Mouse (Mus musculus): Measurements from ENCODE around the gene Itgam.

Gene Itgam

DNA sequence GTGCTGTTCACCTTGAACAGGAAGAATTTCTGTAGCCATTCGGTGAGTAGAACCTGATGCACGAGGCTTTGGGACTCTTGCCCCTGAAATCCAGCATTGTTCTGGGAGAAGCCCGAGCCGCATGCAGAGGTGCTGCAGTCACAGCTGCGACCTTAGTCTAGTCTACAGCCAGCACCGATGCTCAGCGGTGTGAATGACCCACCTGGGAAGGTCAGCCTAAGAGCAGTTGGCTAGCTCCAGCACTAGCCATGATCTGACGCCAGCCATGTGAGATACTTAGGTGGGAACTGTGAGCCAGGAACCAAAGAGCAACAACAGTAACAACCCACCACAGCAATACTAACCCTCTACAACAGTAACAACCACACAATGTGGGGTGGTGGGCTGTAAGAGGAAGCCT lies 4.6 kb upstream of the Itgam start:
- DNase-seq (ENCODE audit: low spot score in 2 of 2), result no peak

DNA sequence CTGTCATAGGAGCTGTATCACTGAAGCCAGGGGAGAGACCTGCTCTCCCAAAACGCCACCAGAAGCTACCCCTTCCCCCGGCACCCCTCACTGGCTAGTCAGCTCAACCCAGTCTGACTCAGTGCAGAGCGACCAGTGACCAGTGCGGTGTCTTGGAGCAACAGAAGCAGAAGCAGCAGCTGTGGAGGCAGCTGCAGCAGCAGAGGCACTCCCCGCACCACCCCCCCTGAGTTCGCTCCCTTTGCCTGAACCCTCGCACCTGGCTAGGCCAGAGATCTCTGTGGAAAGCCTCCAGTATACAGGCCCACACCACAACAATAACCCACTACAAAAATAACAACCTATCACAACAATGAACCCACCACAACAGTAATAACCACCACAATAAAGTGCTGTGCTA lies 3.9 kb upstream of the Itgam start:
- DNase-seq (ENCODE audit: low spot score in 2 of 2), result peak; percentile 34 to 46

DNA sequence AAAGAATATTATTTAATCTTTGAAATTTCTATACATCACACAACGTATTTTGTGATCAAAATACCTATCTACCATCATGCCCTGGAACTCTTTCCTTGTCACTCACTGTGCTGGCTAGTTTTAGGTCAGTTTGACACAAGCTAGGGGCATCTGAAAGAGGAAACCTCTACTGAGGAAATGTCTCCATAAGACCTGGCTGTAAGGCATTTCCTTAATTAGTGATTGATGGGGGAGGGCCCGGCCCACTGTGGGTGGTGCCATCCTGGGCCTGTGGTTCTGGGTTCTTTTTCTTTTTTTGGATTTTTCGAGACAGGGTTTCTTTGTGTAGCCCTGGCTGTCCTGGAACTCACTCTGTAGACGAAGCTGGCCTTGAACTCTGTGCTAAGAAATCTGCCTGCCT lies 3.3 kb upstream of the Itgam start:
- DNase-seq (ENCODE audit: low spot score in 2 of 2), result no peak

DNA sequence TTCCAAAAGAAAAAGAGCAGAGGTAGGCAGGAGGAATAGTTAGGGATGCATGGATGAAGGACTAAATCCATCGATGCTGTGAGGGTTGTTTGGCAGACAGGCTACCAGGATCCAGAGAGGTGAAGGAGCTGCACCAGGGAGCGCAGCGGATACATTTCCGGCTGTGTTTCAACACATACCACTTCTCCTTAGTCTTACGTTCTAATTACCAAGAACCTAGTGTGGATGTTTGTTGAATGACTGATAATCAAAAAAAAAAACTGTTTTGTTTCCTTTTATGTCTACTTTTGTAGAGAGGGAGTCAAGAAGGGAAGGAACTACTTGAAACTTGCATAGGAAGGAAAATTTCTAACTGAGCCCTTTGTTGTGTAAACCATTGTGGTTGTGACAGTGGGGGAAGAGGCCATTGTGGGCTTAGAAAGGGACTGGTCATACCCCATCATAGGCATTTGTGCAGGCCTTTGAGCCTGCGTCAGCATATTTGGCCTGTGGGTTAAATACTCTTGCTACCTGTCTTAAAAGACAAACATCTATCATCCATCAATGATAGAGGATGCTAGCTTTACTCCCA lies 856 bp downstream of the Itgam start:
- DNase-seq (ENCODE audit: low spot score in 2 of 2), result no peak

DNA sequence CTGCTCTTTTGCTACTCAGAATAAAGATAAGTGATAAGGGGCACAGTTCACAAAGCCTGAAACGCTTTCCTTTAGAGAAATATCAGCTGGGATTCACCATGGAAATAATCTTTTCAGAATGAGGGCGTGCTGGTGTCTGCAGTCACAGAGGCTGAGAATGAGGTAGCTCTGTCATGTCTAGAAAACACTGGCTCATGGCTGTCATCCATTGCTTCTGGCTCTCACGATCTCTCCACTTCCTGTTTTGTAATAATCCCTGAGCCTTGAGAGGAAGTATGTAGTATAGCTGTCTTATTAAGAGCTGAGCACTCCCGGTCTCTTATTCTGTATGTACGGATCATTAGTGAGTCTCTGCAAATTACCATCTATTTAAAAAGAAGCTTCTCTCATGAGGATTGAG lies 3.1 kb downstream of the Itgam start:
- no peak for DNase-seq (ENCODE audit: low spot score in 2 of 2)

DNA sequence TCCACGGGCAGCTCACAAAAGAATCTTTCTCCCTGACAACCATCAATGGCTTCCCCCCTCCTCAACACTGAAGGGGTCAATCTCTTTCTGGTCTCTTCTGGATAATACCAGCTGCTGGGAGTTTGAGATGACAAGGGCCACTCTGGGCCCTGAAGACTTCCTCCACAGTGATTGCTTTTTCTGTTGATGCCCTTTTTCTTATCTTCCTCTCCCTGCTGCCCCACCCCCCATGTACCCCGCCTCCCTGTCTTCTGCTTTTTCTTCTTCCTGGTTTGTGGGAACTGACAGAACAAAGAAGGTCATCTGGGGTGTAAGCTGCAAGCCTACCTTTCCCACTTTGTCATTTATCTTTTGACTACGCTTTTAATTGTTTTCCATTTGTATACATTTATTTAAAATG lies 5.4 kb downstream of the Itgam start:
- peak; percentile 62 for DNase-seq (ENCODE audit: low spot score in 2 of 2)

DNA sequence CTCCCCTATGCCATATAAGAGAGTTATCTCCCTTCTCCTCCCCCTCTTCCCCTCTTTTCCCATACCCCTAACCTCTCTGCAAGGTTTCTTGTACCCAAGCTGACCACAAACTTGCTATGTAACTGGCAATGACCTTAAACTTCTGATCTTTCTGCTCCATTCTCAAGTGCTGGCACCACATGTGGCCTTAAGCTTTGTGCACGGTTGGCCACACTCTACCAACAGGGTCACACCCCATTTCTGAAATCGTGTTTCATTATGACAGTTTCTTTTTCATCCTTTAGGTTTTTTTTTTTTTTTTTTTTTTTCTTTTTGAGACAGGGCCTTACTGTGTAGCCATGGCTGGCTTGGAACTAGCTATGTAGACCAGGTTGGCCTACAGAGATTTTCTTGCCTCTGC lies 7.4 kb downstream of the Itgam start:
- no peak for DNase-seq (ENCODE audit: low spot score in 2 of 2)

DNA sequence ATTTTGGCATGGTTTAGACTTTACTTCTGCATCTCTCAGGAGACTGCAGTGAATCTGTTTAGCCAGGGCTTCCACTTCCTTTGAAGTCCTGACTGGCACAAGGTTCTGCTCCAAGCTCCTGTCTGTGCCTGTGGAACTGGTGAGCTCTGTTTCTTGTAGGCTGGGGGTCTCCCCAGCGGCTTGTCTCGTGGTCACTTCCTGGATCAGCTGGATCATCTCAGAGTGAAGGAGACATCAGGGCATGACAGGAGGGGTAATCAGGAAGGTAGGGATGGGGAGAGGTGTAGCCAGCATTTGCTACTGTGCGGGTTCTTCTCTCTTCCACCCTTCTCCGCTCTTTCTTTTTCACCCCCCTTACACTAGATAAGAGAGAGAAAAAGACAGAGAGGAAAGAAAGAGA lies 9.4 kb downstream of the Itgam start:
- no peak for DNase-seq (ENCODE audit: low spot score in 2 of 2)

DNA sequence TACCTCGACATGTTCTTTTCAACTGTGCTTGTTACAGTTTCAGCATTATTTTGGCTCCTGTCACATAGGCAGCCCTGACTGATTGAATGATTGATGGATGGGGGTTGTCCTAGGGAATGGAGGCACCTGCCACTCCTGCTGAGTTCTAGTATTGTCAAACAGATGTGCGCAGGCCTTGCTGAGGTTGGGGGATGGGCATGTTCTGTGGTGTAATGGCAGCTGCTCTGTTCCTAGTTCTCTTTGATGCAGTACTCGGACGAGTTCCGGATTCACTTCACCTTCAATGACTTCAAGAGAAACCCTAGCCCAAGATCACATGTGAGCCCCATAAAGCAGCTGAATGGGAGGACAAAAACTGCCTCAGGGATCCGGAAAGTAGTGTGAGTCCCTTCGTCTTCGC lies 17.6 kb downstream of the Itgam start:
- DNase-seq (ENCODE audit: low spot score in 2 of 2), result no peak

DNA sequence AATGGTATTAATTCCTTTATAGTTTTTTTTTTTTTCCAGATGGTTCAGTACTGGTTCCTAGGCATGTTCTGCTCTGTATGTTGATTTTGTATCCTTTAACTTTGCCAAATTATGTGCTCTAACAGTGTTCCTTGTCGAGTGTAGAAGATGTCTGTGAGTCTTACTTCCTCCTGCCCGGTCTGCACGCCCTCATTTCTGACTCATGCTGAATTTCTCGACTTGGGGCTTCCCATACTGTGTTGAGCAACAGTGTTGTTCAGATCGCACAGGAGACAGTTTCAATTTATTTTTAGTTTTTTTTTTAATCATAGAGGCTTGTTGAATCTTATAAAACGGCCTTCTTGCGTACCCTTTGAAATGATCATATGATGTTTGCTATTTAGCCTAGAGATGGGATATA lies 26.7 kb downstream of the Itgam start:
- peak in 1 of 2 experiments; percentile 32 for DNase-seq (ENCODE audit: low spot score in 2 of 2)

DNA sequence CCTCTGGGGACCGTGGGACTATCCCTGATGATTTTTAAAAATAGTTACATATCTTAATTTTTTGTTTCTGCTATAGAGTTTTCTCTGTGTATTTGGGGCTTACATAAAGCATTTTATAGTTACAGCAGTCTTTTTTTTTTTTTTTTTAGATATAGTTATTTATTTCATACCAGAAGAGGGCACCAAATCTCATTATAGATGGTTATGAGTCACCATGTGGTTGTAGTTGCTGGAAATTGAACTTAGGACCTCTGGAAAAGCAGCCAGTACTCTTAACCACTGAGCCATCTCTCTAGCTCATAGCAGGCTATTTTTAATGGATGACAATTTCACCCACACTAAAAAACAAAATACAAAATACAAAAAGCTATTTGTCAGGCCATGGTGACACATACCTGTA lies 35.7 kb downstream of the Itgam start:
- DNase-seq (ENCODE audit: low spot score in 2 of 2), result no peak

DNA sequence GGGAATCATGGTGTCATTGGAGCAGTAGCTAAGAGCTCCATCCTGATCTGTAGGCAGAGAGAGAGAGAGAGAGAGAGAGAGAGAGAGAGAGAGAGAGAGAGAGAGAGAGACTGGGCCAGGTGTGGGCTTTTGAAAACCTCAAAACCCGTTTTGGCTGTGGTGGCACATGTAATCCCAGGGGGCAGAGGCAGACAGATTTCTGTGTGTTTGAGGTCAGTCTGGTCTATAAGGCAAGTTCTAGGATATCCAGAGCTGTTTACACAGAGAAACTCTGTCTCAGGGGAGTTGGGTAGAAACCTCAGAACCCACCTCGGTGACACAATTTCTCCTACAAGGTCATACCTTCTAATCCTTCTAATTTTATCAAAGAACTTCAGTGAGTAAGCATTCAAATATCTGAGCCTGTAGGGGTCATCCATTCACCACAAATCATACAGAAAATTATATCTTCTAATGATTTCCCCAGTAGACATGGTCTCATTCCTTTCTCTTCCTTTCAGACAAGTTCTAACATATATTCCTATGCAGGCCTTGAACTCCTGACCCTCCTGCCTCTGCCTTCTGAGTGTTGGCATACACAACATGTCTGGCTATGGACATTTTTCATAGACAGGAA lies 38.4 kb downstream of the Itgam start:
- DNase-seq (ENCODE audit: low spot score in 2 of 2), result peak; percentile 36 to 40

DNA sequence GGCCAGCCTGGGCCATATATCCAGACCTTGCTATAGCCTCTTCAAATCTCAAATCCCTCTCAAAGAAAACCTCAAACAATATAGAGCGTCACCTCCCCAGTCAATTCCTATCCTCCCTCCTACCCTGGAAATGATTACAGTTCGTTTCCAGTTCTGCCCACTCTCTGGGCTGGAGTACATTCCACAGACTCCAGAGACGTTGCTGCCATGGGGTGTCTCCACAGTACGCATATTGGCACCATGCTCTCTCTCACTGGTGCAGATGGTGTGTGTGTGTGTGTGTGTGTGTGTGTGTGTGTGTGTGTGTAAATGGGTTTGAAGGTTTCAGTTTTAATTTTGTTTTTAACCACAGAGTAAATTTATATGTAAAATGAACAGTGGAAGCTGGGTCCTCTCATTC lies 42.8 kb downstream of the Itgam start:
- DNase-seq (ENCODE audit: low spot score in 2 of 2), result peak; percentile 31 to 55

DNA sequence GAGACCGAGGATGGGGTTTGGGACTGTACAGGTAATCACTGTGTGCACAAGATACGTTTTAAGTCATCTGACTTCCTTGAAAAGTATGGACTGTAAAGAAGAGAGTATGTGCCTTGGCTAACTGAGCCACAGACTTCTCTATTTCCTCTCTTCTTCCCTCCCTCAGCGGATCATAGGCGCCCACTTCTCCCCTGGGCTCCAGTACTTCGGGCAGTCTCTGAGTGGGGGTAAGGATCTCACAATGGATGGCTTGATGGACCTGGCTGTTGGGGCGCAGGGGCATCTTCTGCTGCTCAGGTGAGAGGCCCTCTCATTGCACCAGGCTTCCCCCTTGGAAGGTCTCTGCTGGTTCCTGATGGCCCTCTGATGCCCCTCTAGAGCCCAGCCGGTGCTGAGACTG lies 45.0 kb downstream of the Itgam start:
- no peak for DNase-seq (ENCODE audit: low spot score in 2 of 2)

DNA sequence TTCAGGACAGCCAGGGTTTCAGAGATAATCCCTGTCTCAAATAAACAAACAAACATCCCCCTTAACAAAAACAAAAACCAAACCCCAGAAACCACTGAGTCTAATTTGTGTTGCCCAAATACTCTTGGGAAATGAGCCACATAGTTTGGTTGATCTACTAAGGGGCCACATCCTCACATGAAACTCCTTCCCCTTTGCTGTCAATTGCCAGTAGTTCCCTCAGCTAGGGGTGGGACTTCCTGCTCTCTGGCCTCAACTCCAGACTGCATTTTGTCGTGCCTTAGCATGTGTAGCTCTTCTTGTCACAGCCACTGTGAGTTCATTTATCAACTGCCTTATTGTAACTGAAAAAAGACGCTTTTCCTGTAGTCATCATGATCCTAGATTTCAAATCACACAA lies 47.9 kb downstream of the Itgam start:
- DNase-seq (ENCODE audit: low spot score in 2 of 2), result no peak

DNA sequence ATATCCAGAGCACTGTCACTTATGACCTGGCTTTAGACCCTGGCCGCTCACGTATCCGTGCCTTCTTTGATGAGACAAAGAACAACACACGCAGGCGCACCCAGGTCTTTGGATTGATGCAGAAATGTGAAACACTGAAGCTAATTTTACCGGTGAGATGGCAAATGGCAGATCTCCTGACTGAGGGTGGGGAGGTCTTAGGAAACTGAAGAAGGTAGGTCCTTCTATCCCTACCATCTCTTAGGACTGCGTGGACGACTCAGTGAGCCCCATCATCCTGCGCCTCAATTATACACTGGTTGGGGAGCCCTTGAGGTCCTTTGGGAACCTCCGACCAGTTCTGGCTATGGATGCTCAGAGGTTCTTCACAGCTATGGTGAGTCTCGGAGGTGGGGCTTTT lies 49.7 kb downstream of the Itgam start:
- no peak for DNase-seq (ENCODE audit: low spot score in 2 of 2)

DNA sequence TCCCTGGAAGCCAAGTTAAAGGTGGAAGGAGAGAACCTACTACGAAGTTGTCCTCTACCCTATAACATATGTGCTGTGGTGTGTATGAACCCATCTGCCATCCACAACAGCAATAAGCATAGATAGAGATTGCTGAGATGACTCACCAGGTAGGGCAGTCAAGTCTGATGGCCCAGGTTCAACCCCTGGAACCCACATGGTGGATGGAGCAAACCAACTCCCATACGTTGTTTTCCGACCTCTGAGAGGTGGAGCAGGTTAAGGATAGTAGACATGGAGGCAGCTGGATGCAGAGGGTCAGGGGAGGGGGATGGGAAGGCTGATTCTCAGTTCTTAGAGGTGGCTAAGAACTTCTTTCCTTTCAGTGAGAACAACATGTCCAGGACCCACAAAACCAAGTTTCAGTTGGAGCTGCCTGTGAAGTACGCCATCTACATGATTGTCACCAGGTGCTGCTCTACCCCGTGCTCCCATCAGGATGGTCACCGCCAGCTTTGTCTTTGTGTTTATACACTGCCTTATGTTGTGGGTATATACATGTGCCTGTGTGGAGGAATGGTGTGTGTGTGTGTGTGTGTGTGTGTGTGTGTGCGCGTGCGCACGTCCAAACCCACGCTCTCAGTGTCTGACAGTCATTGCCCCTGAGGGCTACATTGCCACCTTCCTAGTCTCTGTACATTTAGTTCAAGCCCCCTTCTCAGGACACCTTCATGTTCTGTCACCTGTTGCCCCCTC lies 52.1 kb downstream of the Itgam start:
- DNase-seq (ENCODE audit: low spot score in 2 of 2), result no peak

DNA sequence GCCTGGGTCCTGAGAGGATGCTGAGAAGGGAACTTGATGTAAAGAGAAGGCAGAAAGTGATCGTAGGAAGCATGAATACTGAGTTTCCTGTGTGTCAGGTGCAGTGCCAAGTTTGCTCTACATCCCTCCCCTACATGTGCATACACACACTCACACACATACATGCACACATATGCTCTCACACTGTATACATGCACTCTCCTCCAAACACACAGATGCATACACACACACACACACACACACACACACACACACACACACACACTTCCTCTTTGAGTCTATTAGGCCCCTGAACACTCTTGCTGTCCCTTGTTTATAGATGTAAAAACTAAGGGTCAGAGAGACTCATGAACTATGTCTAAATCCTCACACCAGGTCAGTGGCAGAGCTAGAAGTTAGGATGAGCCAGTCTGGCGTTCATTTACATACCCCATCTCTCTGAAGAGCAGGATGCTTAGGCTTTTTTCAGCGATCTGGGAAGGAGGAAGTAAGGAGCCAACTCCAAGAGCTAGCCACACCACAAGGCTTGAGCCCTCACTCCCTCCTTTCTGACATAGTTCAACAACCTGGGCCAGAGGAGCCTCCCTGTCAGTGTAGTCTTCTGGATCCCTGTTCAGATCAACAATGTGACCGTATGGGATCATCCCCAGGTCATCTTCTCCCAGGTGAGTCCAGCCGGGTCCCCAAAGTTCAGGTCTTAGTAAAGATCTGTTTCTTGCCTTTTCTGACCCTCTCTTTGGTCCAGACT lies 52.9 kb downstream of the Itgam start:
- DNase-seq (ENCODE audit: low spot score in 2 of 2), result no peak

DNA sequence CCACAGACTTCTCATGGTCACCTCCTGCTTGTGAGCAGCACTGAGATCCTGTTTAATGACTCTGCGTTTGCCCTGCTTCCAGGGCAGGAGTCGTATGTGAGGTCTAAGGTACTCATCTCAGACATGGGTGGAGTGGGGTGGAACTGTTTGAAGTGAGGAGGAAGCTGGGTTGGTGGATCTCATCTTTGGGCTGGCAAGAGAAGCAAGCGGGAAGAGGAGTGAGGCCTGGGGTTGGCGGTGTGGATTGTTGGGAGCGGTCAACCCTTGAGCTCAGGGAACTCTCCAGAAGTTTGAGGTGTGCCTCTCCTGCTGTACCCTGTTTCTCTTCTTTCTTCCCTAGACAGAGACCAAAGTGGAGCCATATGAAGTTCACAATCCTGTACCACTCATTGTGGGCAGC lies 54.0 kb downstream of the Itgam start:
- no peak for DNase-seq (ENCODE audit: low spot score in 2 of 2)

DNA sequence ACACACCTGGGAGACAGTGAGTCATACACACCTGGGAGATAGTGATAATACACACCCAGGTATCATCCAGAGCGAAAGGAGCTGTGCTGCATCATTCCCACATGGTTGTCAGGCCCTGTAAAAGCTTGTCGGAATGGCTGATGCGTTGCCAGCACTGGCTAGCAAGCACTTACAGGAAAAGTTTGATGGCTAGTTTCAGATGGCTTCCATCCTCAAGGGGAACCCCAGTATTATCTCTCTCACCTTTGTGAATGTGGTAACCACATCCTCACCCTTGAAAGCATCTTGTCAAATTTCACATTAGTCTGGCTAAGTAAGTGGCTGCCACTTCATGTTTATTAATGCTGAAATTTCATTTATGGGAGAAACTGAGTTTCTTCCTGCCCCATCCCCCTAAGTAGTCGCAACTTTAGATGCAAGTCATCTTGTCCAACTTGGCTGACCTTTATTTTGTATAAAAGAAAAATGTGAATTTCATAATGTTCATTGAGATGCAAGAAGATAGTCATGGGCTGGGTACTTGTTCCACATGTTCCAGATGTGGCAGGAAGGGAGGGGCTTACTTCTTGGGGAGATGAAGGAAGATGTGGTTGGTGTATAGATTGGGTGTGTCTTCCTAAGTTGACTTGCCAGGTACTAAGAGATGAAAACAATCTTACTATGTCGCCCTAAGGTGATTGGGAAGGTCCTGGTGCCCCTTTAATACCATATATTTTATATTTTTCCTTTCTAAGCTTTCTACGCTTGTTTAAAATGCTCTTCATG lies 57.5 kb downstream of the Itgam start:
- DNase-seq (ENCODE audit: low spot score in 2 of 2), result no peak

DNA sequence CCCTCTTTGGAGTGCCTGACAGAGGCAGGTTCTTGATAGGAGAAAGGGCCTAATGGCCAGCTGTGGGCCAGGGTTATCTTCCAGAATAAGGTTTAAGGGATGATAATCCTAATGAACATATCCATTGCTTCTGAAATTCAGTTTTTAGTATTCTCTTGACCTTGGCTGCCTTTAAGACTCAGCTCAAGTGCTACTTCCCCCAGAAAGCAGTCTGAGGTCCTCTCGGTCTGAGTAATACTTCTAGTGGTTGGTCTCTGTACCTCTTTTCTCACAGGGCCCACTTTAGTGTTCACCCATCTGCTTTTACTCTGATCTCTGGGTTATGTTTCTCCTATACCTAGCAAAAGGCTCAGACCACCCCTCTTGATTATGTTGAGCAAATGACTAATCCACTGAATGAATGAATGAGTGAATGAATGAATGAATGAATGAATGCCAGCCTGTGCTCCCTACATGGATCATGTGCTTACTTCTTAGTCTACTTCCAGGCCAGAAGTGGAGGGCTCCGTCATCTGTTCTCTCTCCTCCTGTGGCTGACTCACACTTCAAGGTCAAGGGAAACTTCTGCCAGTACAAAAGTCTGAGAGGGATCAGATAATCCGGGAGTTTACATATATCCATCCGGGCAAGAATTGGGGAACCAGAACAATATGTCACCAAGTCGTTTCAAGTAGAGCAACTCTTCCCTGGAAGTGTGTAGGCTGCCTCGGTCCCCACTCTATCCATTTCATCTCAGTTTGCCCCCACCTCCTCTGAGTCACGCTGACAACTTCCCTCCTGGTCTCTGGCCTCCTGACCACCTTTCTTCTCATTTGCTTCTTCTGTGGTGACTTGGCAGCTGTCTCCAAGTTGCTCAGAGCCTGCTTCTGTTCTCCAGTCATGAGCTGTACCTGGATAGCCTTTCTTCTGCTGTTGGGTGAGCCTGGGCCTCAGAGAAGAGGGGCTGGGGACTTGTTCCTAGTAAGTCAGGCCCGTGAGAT lies 66.6 kb downstream of the Itgam start, which contains the start of gene Itgax:
Gene Itgax, plus strand, starts transcription at position 807 of the 980 bp plus-strand sequence.
- no peak for DNase-seq (ENCODE audit: low spot score in 2 of 2)

Data from spleen, postnatal 36 days (tissue).